Mouse (Mus musculus): Measurements from ENCODE around the gene Ski. TPM values are rescaled to one million over a fixed set of nuclear protein-coding genes. Genes with fewer than 3 reads are reported as not detected.
A peak's percentile ranks its signal among the peaks of the same experiment; 100 is the strongest.

Gene Ski
- total RNA-seq (2021) (10 to 100 TPM; 56.7 to 56.8 TPM), polyA plus RNA-seq (2012; rRNA removed) (34.9 and 46.0 TPM in 2 replicates)
- long read RNA-seq, full-length matches to known transcripts, result 24 of 76 reads
- long read RNA-seq, partial matches to known transcripts, result 1 of 76 reads
- long read RNA-seq, other reads (novel, unspliced or antisense), result 51 of 76 reads

GRCm38 (mm10) chr4:155222552-155222840 is at the start of gene Ski:
Gene Ski (minus strand): TSS chr4:155222592.
- H3K27ac ChIP-seq, result peak within 1 kb of the TSS; percentile 96
- peak within 1 kb of the TSS; percentile 87 for H3K4me3 ChIP-seq
- peak within 1 kb of the TSS; percentile 99 for H3K9ac ChIP-seq (ENCODE audit: low read depth, low read length)
- H3K79me2 ChIP-seq (replicated peaks; ENCODE audit: control insufficient read depth, insufficient read depth, low read length), result peaks cover 11% of the 10 kb centered on the region
- intact Hi-C loops (cut with DNase I), result no loop called here
- DNase-seq, result no peak
- TF ChIP-seq CTCF (IDR thresholded peaks at IDR 0.05), result no peak
- TF ChIP-seq EP300 (IDR thresholded peaks at IDR 0.05; ENCODE audit: insufficient read depth, low read depth, low read length), result no peak
- TF ChIP-seq POLR2A (IDR thresholded peaks at IDR 0.05; ENCODE audit: insufficient read depth, low read depth, low read length), result no peak
- no peaks in the 10 kb centered on the region for H3K36me3 ChIP-seq (ENCODE audit: control insufficient read depth, insufficient read depth, low read length)
- H3K27me3 ChIP-seq (ENCODE audit: control insufficient read depth, insufficient read depth, low read length), result no peaks in the 10 kb centered on the region
- peaks cover 23% of the 10 kb centered on the region for H3K4me1 ChIP-seq (ENCODE audit: control insufficient read depth, insufficient read depth, low read length)
- 33% methylated on average over 46 of the region's 63 CpGs for WGBS

GRCm38 (mm10) chr4:155268382-155268781 is 46.0 kb upstream of the Ski start:
- Histone ChIP-seq H3K9ac (ENCODE audit: low read depth, low read length) (no peak overlapping the region), H3K27me3 (ENCODE audit: control insufficient read depth, insufficient read depth, low read length) (no peaks in the 10 kb centered on the region), H3K27ac (no peak overlapping the region), H3K4me1 (ENCODE audit: control insufficient read depth, insufficient read depth, low read length) (peaks cover 4% of the 10 kb centered on the region), H3K79me2 (replicated peaks; ENCODE audit: control insufficient read depth, insufficient read depth, low read length) (no peaks in the 10 kb centered on the region), H3K4me3 (no peak overlapping the region), H3K36me3 (ENCODE audit: control insufficient read depth, insufficient read depth, low read length) (no peaks in the 10 kb centered on the region)
- intact Hi-C loops (cut with DNase I), result loop anchor here (1.0 kb wide), 1 partner anchor 40 kb away; no protein-coding TSS in a partner anchor
- peak; percentile 64 to 78 for DNase-seq
- no peak for TF ChIP-seq EP300 (IDR thresholded peaks at IDR 0.05; ENCODE audit: insufficient read depth, low read depth, low read length)
- TF ChIP-seq POLR2A (IDR thresholded peaks at IDR 0.05; ENCODE audit: insufficient read depth, low read depth, low read length), result no peak
- TF ChIP-seq CTCF (IDR thresholded peaks at IDR 0.05), result peak; percentile 79
- 18% methylated on average over 5 of the region's 5 CpGs for WGBS

GRCm38 (mm10) chr4:155267639-155268175 is 45.3 kb upstream of the Ski start:
- no peaks in the 10 kb centered on the region for H3K36me3 ChIP-seq (ENCODE audit: control insufficient read depth, insufficient read depth, low read length)
- H3K79me2 ChIP-seq (replicated peaks; ENCODE audit: control insufficient read depth, insufficient read depth, low read length), result no peaks in the 10 kb centered on the region
- H3K4me1 ChIP-seq (ENCODE audit: control insufficient read depth, insufficient read depth, low read length), result peaks cover 4% of the 10 kb centered on the region
- no peak overlapping the region for H3K4me3 ChIP-seq
- H3K9ac ChIP-seq (ENCODE audit: low read depth, low read length), result no peak overlapping the region
- peak; percentile 26 to 27 for DNase-seq
- intact Hi-C loops (cut with DNase I), result loop anchor here (1.0 kb wide), 1 partner anchor 41 kb away; no protein-coding TSS in a partner anchor
- no peak for TF ChIP-seq EP300 (IDR thresholded peaks at IDR 0.05; ENCODE audit: insufficient read depth, low read depth, low read length)
- TF ChIP-seq POLR2A (IDR thresholded peaks at IDR 0.05; ENCODE audit: insufficient read depth, low read depth, low read length), result no peak
- no peak for TF ChIP-seq CTCF (IDR thresholded peaks at IDR 0.05)
- H3K27me3 ChIP-seq (ENCODE audit: control insufficient read depth, insufficient read depth, low read length), result no peaks in the 10 kb centered on the region
- H3K27ac ChIP-seq, result no peak overlapping the region
- WGBS, result 36% methylated on average over 12 of the region's 12 CpGs

DNA sequence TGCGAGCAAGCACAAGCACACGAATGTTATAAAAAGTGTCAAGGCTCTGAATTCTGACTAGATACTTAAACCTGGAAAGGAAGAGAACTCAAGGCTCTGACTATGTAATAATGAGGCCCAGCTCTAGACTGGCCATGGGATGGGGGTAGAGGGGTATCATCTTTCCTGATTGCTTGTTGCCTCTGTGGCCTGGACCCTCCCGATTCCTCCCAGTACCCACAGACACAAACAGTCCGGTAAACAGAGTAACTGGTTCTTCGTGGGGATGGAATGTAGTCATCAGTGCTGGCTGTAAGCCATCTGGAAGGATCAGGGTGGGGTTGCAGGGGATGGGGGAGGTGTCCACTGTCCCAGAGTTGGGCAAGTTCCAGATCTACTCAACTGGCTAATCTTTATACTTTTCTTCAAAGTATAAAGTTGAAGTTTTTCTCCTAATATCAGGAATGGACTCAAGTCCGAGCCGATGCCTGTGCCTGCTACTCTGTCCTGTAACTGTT is 44.7 kb upstream of the Ski start:
- no peak for TF ChIP-seq EP300 (IDR thresholded peaks at IDR 0.05; ENCODE audit: insufficient read depth, low read depth, low read length)
- no peak for TF ChIP-seq CTCF (IDR thresholded peaks at IDR 0.05)
- TF ChIP-seq POLR2A (IDR thresholded peaks at IDR 0.05; ENCODE audit: insufficient read depth, low read depth, low read length), result no peak
- Histone ChIP-seq H3K79me2 (replicated peaks; ENCODE audit: control insufficient read depth, insufficient read depth, low read length) (no peaks in the 10 kb centered on the region), H3K4me1 (ENCODE audit: control insufficient read depth, insufficient read depth, low read length) (peaks cover 4% of the 10 kb centered on the region), H3K9ac (ENCODE audit: low read depth, low read length) (no peak overlapping the region), H3K36me3 (ENCODE audit: control insufficient read depth, insufficient read depth, low read length) (no peaks in the 10 kb centered on the region), H3K27me3 (ENCODE audit: control insufficient read depth, insufficient read depth, low read length) (no peaks in the 10 kb centered on the region), H3K4me3 (no peak overlapping the region), H3K27ac (no peak overlapping the region)
- 51% methylated on average over 7 of the region's 7 CpGs for WGBS
- intact Hi-C loops (cut with DNase I), result no loop called here
- DNase-seq, result no peak

GRCm38 (mm10) chr4:155264521-155265321 is 42.3 kb upstream of the Ski start:
- Histone ChIP-seq H3K36me3 (ENCODE audit: control insufficient read depth, insufficient read depth, low read length) (no peaks in the 10 kb centered on the region), H3K4me1 (ENCODE audit: control insufficient read depth, insufficient read depth, low read length) (peaks cover 4% of the 10 kb centered on the region), H3K9ac (ENCODE audit: low read depth, low read length) (no peak overlapping the region), H3K27ac (no peak overlapping the region), H3K4me3 (no peak overlapping the region), H3K27me3 (ENCODE audit: control insufficient read depth, insufficient read depth, low read length) (no peaks in the 10 kb centered on the region), H3K79me2 (replicated peaks; ENCODE audit: control insufficient read depth, insufficient read depth, low read length) (no peaks in the 10 kb centered on the region)
- no peak for DNase-seq
- intact Hi-C loops (cut with DNase I), result no loop called here
- no peak for TF ChIP-seq POLR2A (IDR thresholded peaks at IDR 0.05; ENCODE audit: insufficient read depth, low read depth, low read length)
- WGBS, result 71% methylated on average over 3 of the region's 3 CpGs

DNA sequence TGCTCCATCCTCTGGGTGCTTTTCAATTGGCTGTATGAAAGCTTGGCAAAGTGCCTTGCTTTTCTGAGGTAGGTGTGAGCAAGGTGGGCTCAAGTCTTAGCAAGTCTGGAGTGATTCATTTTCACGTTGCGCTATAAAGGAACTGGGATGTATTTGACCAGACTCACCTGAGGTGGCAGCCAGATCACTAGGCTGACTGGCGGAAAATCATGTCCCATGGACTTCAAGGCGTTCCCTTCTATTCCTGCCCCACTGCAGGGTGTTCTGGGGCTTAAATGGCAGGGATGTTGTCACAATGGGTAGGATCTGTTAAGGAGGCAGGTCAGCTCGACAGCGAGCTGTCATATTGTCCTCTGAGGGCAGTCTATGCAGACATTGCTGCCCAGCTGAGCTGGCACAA is 29.9 kb upstream of the Ski start:
- H3K79me2 ChIP-seq (replicated peaks; ENCODE audit: control insufficient read depth, insufficient read depth, low read length), result no peaks in the 10 kb centered on the region
- H3K27me3 ChIP-seq (ENCODE audit: control insufficient read depth, insufficient read depth, low read length), result no peaks in the 10 kb centered on the region
- no peak overlapping the region for H3K9ac ChIP-seq (ENCODE audit: low read depth, low read length)
- no peak for TF ChIP-seq POLR2A (IDR thresholded peaks at IDR 0.05; ENCODE audit: insufficient read depth, low read depth, low read length)
- no peak for TF ChIP-seq EP300 (IDR thresholded peaks at IDR 0.05; ENCODE audit: insufficient read depth, low read depth, low read length)
- TF ChIP-seq CTCF (IDR thresholded peaks at IDR 0.05), result no peak
- 85% methylated on average over 6 of the region's 6 CpGs for WGBS
- intact Hi-C loops (cut with DNase I), result loop anchor here (5.0 kb wide), 1 partner anchor 55 kb away; no protein-coding TSS in a partner anchor
- H3K4me3 ChIP-seq, result no peak overlapping the region
- DNase-seq, result no peak
- H3K36me3 ChIP-seq (ENCODE audit: control insufficient read depth, insufficient read depth, low read length), result no peaks in the 10 kb centered on the region
- no peak overlapping the region for H3K27ac ChIP-seq
- H3K4me1 ChIP-seq (ENCODE audit: control insufficient read depth, insufficient read depth, low read length), result peaks cover 5% of the 10 kb centered on the region; the same call in 1 of the 2 replicates

Measured in heart, adult 2 months (tissue).